Mouse (Mus musculus): ENCODE data around the gene Knop1. TPM values are rescaled to one million over a fixed set of nuclear protein-coding genes. Genes with fewer than 3 reads are reported as not detected.

Knop1 gene
- polyA plus RNA-seq, 1 experiment from 2014 or later = 135 TPM

GRCm38 (mm10) chr7:118845141-118845540 lies 10.9 kb downstream of the Knop1 start:
- Histone ChIP-seq H3K9me3 (no peaks in the 10 kb centered on the region), H3K36me3 (peaks cover 98% of the 10 kb centered on the region), H3K4me2 (no peak overlapping the region), H3K9ac (no peak overlapping the region), H3K27me3 (no peaks in the 10 kb centered on the region), H3K4me3 (no peak overlapping the region), H3K27ac (no peak overlapping the region), H3K4me1 (peaks cover 19% of the 10 kb centered on the region; the same call in 1 of the 2 replicates)
- ATAC-seq (ENCODE audit: insufficient number of reproducible peaks, insufficient read depth, low FRiP score, low TSS enrichment, low read depth) = no peak
- 84% methylated on average over 5 of the region's 5 CpGs for WGBS

GRCm38 (mm10) chr7:118842938-118843337 lies 13.1 kb downstream of the Knop1 start:
- Histone ChIP-seq H3K4me2 (no peak overlapping the region), H3K36me3 (peaks cover 95% of the 10 kb centered on the region), H3K9me3 (0 out of 2 replicates have a peak, but pooled peaks cover 2% of the 10 kb centered on the region), H3K27me3 (no peaks in the 10 kb centered on the region), H3K9ac (no peak overlapping the region), H3K4me3 (no peak overlapping the region), H3K27ac (0 out of 2 replicates have a peak overlapping the region, but pooled peaks have one; percentile 9), H3K4me1 (peaks cover 17% of the 10 kb centered on the region; the same call in 1 of the 2 replicates)
- ATAC-seq (ENCODE audit: insufficient number of reproducible peaks, insufficient read depth, low FRiP score, low TSS enrichment, low read depth) = no peak
- WGBS = 55% methylated on average over 4 of the region's 4 CpGs

- Histone ChIP-seq H3K9ac (no peak overlapping the region), H3K4me2 (no peak overlapping the region), H3K27me3 (no peaks in the 10 kb centered on the region), H3K4me1 (peaks cover 17% of the 10 kb centered on the region; the same call in 1 of the 2 replicates), H3K9me3 (0 out of 2 replicates have a peak, but pooled peaks cover 2% of the 10 kb centered on the region), H3K4me3 (no peak overlapping the region), H3K36me3 (peaks cover 96% of the 10 kb centered on the region), H3K27ac (no peak overlapping the region)
- ATAC-seq (ENCODE audit: insufficient number of reproducible peaks, insufficient read depth, low FRiP score, low TSS enrichment, low read depth) = no peak
- 53% methylated on average over 1 of the region's 1 CpGs for WGBS
Observed at GRCm38 (mm10) chr7:118841796-118842195, 14.3 kb downstream of the Knop1 start.

GRCm38 (mm10) chr7:118841030-118841745 lies 14.9 kb downstream of the Knop1 start:
- peaks cover 17% of the 10 kb centered on the region; the same call in 1 of the 2 replicates for H3K4me1 ChIP-seq
- no peak overlapping the region for H3K4me2 ChIP-seq
- ATAC-seq (ENCODE audit: insufficient number of reproducible peaks, insufficient read depth, low FRiP score, low TSS enrichment, low read depth) = no peak
- 63% methylated on average over 8 of the region's 8 CpGs for WGBS
- peak overlapping the region; percentile 11; the same call in 1 of the 2 replicates for H3K27ac ChIP-seq
- H3K9ac ChIP-seq = no peak overlapping the region
- no peak overlapping the region for H3K4me3 ChIP-seq
- 0 out of 2 replicates have a peak, but pooled peaks cover 2% of the 10 kb centered on the region for H3K9me3 ChIP-seq
- H3K36me3 ChIP-seq = peaks cover 96% of the 10 kb centered on the region
- H3K27me3 ChIP-seq = no peaks in the 10 kb centered on the region

- Histone ChIP-seq H3K27me3 (no peaks in the 10 kb centered on the region), H3K4me1 (peaks cover 17% of the 10 kb centered on the region; the same call in 1 of the 2 replicates), H3K9ac (no peak overlapping the region), H3K36me3 (peaks cover 93% of the 10 kb centered on the region), H3K4me2 (no peak overlapping the region), H3K9me3 (0 out of 2 replicates have a peak, but pooled peaks cover 2% of the 10 kb centered on the region), H3K27ac (no peak overlapping the region), H3K4me3 (no peak overlapping the region)
- WGBS = 85% methylated on average over 5 of the region's 5 CpGs
- no peak for ATAC-seq (ENCODE audit: insufficient number of reproducible peaks, insufficient read depth, low FRiP score, low TSS enrichment, low read depth)
Observed at GRCm38 (mm10) chr7:118837901-118838300, 18.2 kb downstream of the Knop1 start.

- H3K27ac ChIP-seq = no peak overlapping the region
- H3K4me2 ChIP-seq = no peak overlapping the region
- no peaks in the 10 kb centered on the region for H3K27me3 ChIP-seq
- peaks cover 15% of the 10 kb centered on the region for H3K4me1 ChIP-seq
- WGBS = 48% methylated on average over 5 of the region's 5 CpGs
- H3K9ac ChIP-seq = no peak overlapping the region
- 0 out of 2 replicates have a peak, but pooled peaks have one; percentile 39 for ATAC-seq (ENCODE audit: insufficient number of reproducible peaks, insufficient read depth, low FRiP score, low TSS enrichment, low read depth)
- peaks cover 43% of the 10 kb centered on the region for H3K36me3 ChIP-seq
- H3K4me3 ChIP-seq = no peak overlapping the region
- H3K9me3 ChIP-seq = no peaks in the 10 kb centered on the region
Observed at GRCm38 (mm10) chr7:118827975-118828416, 28.1 kb downstream of the Knop1 start.

- 0 out of 2 replicates have a peak overlapping the region, but pooled peaks have one; percentile 28 for H3K27ac ChIP-seq
- WGBS = 28% methylated on average over 7 of the region's 7 CpGs
Observed at GRCm38 (mm10) chr7:118824451-118824850, 31.6 kb downstream of the Knop1 start.

GRCm38 (mm10) chr7:118821887-118822556 lies 34.0 kb downstream of the Knop1 start:
- Histone ChIP-seq H3K4me3 (no peak overlapping the region), H3K4me2 (no peak overlapping the region), H3K36me3 (peaks cover 45% of the 10 kb centered on the region), H3K4me1 (peaks cover 15% of the 10 kb centered on the region), H3K9me3 (no peaks in the 10 kb centered on the region), H3K9ac (no peak overlapping the region), H3K27me3 (no peaks in the 10 kb centered on the region), H3K27ac (no peak overlapping the region)
- 89% methylated on average over 12 of the region's 12 CpGs for WGBS
- no peak for ATAC-seq (ENCODE audit: insufficient number of reproducible peaks, insufficient read depth, low FRiP score, low TSS enrichment, low read depth)

More at GRCm38 (mm10) chr7:118824451-118824850, 31.6 kb downstream of the Knop1 start:
- H3K4me1 ChIP-seq = peaks cover 15% of the 10 kb centered on the region
- peaks cover 37% of the 10 kb centered on the region for H3K36me3 ChIP-seq
- no peak for ATAC-seq (ENCODE audit: insufficient number of reproducible peaks, insufficient read depth, low FRiP score, low TSS enrichment, low read depth)
- H3K4me3 ChIP-seq = no peak overlapping the region
- no peaks in the 10 kb centered on the region for H3K9me3 ChIP-seq
- H3K9ac ChIP-seq = 0 out of 2 replicates have a peak overlapping the region, but pooled peaks have one; percentile 6
- no peak overlapping the region for H3K4me2 ChIP-seq
- H3K27me3 ChIP-seq = no peaks in the 10 kb centered on the region

GRCm38 (mm10) chr7:118821356-118821755 lies 34.7 kb downstream of the Knop1 start:
- 82% methylated on average over 7 of the region's 7 CpGs for WGBS
- Histone ChIP-seq H3K4me3 (no peak overlapping the region), H3K4me2 (no peak overlapping the region), H3K4me1 (peaks cover 15% of the 10 kb centered on the region), H3K9ac (no peak overlapping the region), H3K27me3 (no peaks in the 10 kb centered on the region), H3K27ac (no peak overlapping the region), H3K36me3 (peaks cover 45% of the 10 kb centered on the region), H3K9me3 (no peaks in the 10 kb centered on the region)
- no peak for ATAC-seq (ENCODE audit: insufficient number of reproducible peaks, insufficient read depth, low FRiP score, low TSS enrichment, low read depth)

GRCm38 (mm10) chr7:118819666-118820065 lies 36.4 kb downstream of the Knop1 start:
- Histone ChIP-seq H3K9me3 (no peaks in the 10 kb centered on the region), H3K9ac (no peak overlapping the region), H3K4me3 (no peak overlapping the region), H3K36me3 (peaks cover 48% of the 10 kb centered on the region), H3K4me2 (no peak overlapping the region), H3K27ac (no peak overlapping the region), H3K4me1 (peaks cover 9% of the 10 kb centered on the region), H3K27me3 (no peaks in the 10 kb centered on the region)
- WGBS = 94% methylated on average over 1 of the region's 1 CpGs
- no peak for ATAC-seq (ENCODE audit: insufficient number of reproducible peaks, insufficient read depth, low FRiP score, low TSS enrichment, low read depth)

- WGBS = 88% methylated on average over 7 of the region's 7 CpGs
- no peak; the same call in 1 of the 2 replicates for ATAC-seq (ENCODE audit: insufficient number of reproducible peaks, insufficient read depth, low FRiP score, low TSS enrichment, low read depth)
- no peak overlapping the region for H3K9ac ChIP-seq
Observed at GRCm38 (mm10) chr7:118817741-118818140, 38.3 kb downstream of the Knop1 start.

More at GRCm38 (mm10) chr7:118817741-118818140, 38.3 kb downstream of the Knop1 start:
- Histone ChIP-seq H3K36me3 (peaks cover 62% of the 10 kb centered on the region), H3K4me2 (no peak overlapping the region), H3K27ac (no peak overlapping the region), H3K27me3 (no peaks in the 10 kb centered on the region), H3K4me1 (no peaks in the 10 kb centered on the region), H3K4me3 (no peak overlapping the region), H3K9me3 (no peaks in the 10 kb centered on the region)

All from embryonic facial prominence, embryonic 13.5 days (tissue).